Mouse (Mus musculus) hindbrain, embryonic 10.5 days (tissue): ENCODE results near the gene Tmc3. TPM values are rescaled to one million over a fixed set of nuclear protein-coding genes. Genes with fewer than 3 reads are reported as not detected.

Experiments used
- DNase-seq: peaks from one replicate; pipeline ENCODE4 v3.0.0-alpha.2; 2017; ENCODE audit warnings: low spot score
- H3K27ac ChIP-seq: fragments of 300-500 bp; sonication (generic); 2 replicates; pipeline ENCODE4 v1.5.1; 2016; ENCODE audit warnings: mild to moderate bottlenecking, moderate library complexity
- H3K27me3 ChIP-seq: fragments of 300-500 bp; sonication (generic); 2 replicates; pipeline ENCODE4 v1.6.1; 2016; ENCODE audit warnings: mild to moderate bottlenecking; ENCODE audit not compliant: poor library complexity, insufficient read depth, severe bottlenecking
- H3K36me3 ChIP-seq: fragments of 300-500 bp; sonication (generic); 2 replicates; pipeline ENCODE4 v1.6.1; 2016; ENCODE audit warnings: mild to moderate bottlenecking, moderate library complexity
- H3K4me1 ChIP-seq: fragments of 300-500 bp; sonication (generic); replicated peaks from 2 replicates; pipeline ENCODE4 v1.6.1; 2016; ENCODE audit warnings: mild to moderate bottlenecking
- H3K4me3 ChIP-seq: fragments of 300-500 bp; sonication (generic); 2 replicates; pipeline ENCODE4 v1.5.1; 2016; ENCODE audit warnings: mild to moderate bottlenecking, moderate library complexity
- H3K9me3 ChIP-seq: fragments of 300-500 bp; sonication (generic); 2 replicates; pipeline ENCODE4 v1.6.1; 2016; ENCODE audit warnings: mild to moderate bottlenecking, moderate library complexity
- WGBS: fragments of 180-500 bp; shearing (Covaris S2); methylation state at CpG from one replicate; pipeline ENCODE4 v1.1.7; 2016; 5-methylcytosine and 5-hydroxymethylcytosine counted together
- polyA plus RNA-seq: library from polyadenylated mRNA; unstranded; fragments of >200 nt; fragmentation: Nextera tagmentation; extraction: Ambion mirVana; gene quantifications from 2 replicates; pipeline ENCODE4 v1.2.1, GENCODE M21; 2016

The Tmc3 gene
- polyA plus RNA-seq, 1 experiment from 2014 or later: 0.80 TPM

DNA sequence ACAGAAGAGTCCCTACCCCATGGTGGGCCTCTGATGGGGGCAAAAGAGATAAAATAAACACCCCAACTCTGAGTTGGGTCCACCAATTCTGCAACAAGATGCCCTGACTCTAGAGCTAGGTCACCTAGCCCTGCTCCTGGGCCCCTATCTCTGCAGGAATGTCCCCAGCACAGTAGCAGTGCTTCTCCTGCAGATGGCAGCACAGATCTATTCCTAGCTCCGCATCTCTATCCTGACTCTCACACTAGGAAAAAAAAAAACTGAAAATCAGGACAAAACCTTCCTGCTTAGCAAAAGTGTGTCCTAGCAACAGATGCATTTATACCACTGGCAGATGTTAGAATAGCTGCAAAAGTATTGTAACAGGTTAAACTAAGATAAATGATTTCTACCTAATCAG is 84.0 kb downstream of the Tmc3 start:
- WGBS: 20% methylated on average over 1 of the region's 1 CpGs
- DNase-seq: peak; percentile 40
- H3K4me1 ChIP-seq: peaks cover 6% of the 10 kb centered on the region; the same call in 1 of the 2 replicates
- no peak overlapping the region for H3K4me3 ChIP-seq
- no peak overlapping the region for H3K27ac ChIP-seq
- no peaks in the 10 kb centered on the region for H3K36me3 ChIP-seq
- no peaks in the 10 kb centered on the region for H3K27me3 ChIP-seq
- no peaks in the 10 kb centered on the region for H3K9me3 ChIP-seq

DNA sequence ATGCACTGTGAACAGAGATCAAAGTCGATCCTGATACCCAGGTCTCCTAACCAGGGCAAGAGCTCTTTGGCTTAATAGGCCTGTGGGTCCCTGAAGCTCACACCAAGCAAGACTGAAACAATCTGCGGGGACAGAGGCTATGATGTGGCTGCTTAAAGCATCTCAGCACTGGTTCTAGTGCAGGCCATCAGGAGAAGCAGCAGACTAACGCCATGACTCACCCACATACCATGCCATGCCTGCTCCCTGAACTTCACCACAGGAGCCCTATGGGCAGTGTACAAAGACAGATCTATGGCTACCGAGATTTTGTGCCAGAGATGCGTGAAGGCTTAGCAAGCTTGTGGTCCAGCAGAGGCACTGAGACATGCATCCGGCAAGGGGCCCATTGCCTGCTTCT is 86.8 kb downstream of the Tmc3 start:
- no peaks in the 10 kb centered on the region for H3K36me3 ChIP-seq
- no peak overlapping the region for H3K4me3 ChIP-seq
- H3K9me3 ChIP-seq: no peaks in the 10 kb centered on the region
- H3K27me3 ChIP-seq: no peaks in the 10 kb centered on the region
- H3K4me1 ChIP-seq: peaks cover 6% of the 10 kb centered on the region; the same call in 1 of the 2 replicates
- 89% methylated on average over 6 of the region's 6 CpGs for WGBS
- H3K27ac ChIP-seq: no peak overlapping the region
- DNase-seq: no peak

Other genes with a start within 250 kb of the Tmc3 start
- 12.8 and 14.2 TPM in 2 replicates for gene Stard5, start 47.0 kb downstream of the Tmc3 start, polyA plus RNA-seq
- gene Il16, start 160.8 kb downstream of the Tmc3 start, polyA plus RNA-seq: 1.1 TPM in 2 replicates
- 0.24 and 1.5 TPM in 2 replicates for gene Cfap161, start 210.0 kb downstream of the Tmc3 start, polyA plus RNA-seq